Mouse (Mus musculus) right cerebral cortex, adult 2 months (tissue): Measurements from ENCODE around the gene Myo3b.

Experiments used
- DNase-seq, 2 experiments: peaks; one replicate each; pipeline ENCODE4 v3.0.0; 2021 to 2022; ENCODE audit warnings: low spot score in 2 of 2

The Myo3b gene

GRCm38 (mm10) chr2:70128590-70128989 is 89.7 kb downstream of the Myo3b start:
- no peak for DNase-seq

GRCm38 (mm10) chr2:70129566-70129965 is 90.6 kb downstream of the Myo3b start:
- no peak for DNase-seq

- no peak for DNase-seq
Measured at GRCm38 (mm10) chr2:70133281-70133680, 94.4 kb downstream of the Myo3b start.

GRCm38 (mm10) chr2:70137226-70137998 is 98.5 kb downstream of the Myo3b start:
- no peak for DNase-seq

- no peak for DNase-seq
Measured at GRCm38 (mm10) chr2:70143543-70144188, 104.7 kb downstream of the Myo3b start.

- no peak for DNase-seq
Measured at GRCm38 (mm10) chr2:70146993-70147581, 108.2 kb downstream of the Myo3b start.

GRCm38 (mm10) chr2:70148821-70149510 is 110.0 kb downstream of the Myo3b start:
- DNase-seq: no peak

GRCm38 (mm10) chr2:70150399-70151035 is 111.6 kb downstream of the Myo3b start:
- DNase-seq: peak in 1 of 2 experiments; percentile 56

GRCm38 (mm10) chr2:70151930-70152329 is 113.0 kb downstream of the Myo3b start:
- DNase-seq: no peak

- no peak for DNase-seq
Measured at GRCm38 (mm10) chr2:70155226-70155836, 116.4 kb downstream of the Myo3b start.

GRCm38 (mm10) chr2:70159543-70159942 is 120.6 kb downstream of the Myo3b start:
- no peak for DNase-seq

GRCm38 (mm10) chr2:70166231-70166630 is 127.3 kb downstream of the Myo3b start:
- no peak for DNase-seq

- DNase-seq: peak; percentile 54 to 65
Measured at GRCm38 (mm10) chr2:70167944-70168935, 129.3 kb downstream of the Myo3b start.

GRCm38 (mm10) chr2:70170469-70170868 is 131.5 kb downstream of the Myo3b start:
- DNase-seq: no peak

- no peak for DNase-seq
Measured at GRCm38 (mm10) chr2:70176823-70177708, 138.1 kb downstream of the Myo3b start.

GRCm38 (mm10) chr2:70177709-70178030 is 138.7 kb downstream of the Myo3b start:
- DNase-seq: no peak

- no peak for DNase-seq
Measured at GRCm38 (mm10) chr2:70178241-70178640, 139.3 kb downstream of the Myo3b start.

GRCm38 (mm10) chr2:70182150-70182670 is 143.3 kb downstream of the Myo3b start:
- no peak for DNase-seq

GRCm38 (mm10) chr2:70187040-70187439 is 148.1 kb downstream of the Myo3b start:
- DNase-seq: peak; percentile 36
